Mouse (Mus musculus) left cerebral cortex, adult 18-20 months (tissue): ENCODE data around the gene Eddm3b. TPM values are rescaled to one million over a fixed set of nuclear protein-coding genes. Genes with fewer than 3 reads are reported as not detected.
A peak's percentile ranks its signal among the peaks of the same experiment; 100 is the strongest.

Experiments used
- DNase-seq, 2 experiments: peaks; one replicate each; pipeline ENCODE4 v3.0.0; 2021 to 2022; ENCODE audit warnings: low spot score in 2 of 2, mixed read lengths in 1 of 2
- total RNA-seq, 2 experiments: library from RNA; stranded (reverse); gene quantifications; 2 replicates each; pipeline ENCODE4 v1.2.3; 2021

The Eddm3b gene
- total RNA-seq, 2 experiments from 2014 or later = not detected

DNA sequence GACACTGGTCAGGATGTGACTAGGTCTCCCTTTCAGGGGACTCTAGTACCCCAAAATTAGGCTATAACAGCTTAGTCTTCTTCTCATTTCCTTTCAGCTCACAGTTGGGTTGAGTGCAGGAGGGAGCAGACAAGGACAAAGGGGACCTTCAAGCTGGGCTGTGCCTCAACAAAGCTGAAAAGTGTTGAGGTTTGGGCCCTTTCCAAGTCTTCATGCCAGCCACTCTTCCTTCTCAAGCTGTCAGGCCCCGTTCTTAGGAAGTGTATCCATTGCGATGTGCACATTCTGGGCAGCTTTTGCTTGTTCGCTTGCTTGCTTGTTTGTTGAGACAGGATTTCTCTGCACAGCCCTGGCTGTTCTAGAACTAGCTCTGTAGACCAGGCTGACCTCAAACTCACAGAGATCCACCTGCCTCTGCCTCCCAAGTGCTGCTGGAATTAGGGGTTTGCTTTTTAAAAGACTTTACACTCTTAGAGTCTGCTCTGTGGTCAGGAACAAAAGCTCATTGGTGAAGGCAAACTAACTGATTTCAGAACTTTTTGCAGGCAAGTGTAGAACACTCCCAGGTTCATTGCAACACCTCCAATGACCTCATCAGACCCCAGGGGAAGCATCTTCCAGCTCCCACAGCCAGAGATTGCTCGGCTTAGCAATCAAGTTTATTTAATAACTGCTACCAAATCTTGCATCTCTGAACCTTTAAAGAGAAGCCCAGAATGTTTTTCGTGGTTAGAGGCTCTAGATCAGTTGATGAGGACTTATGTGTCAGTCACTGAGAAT is 19.9 kb upstream of the Eddm3b start:
- no peak for DNase-seq

DNA sequence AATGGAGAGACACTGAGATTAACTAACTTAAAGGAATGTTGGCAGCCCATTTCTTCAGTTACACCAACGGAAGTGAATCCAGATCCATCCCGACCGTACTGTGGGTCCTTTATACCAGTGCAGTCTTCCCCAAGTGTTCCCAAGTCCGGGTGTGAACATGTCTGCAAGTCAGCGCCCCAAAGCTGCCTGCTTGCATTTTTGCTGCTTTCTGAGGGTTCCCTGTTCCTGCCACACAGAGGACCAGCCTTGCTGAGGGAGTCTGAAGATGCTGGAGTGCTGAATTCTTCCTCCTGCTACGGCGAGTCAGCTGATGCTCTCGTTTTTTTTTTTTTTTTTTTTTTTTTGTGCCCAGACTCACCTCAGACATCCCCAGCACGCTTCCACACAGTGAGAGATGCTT is 19.3 kb upstream of the Eddm3b start:
- DNase-seq = no peak

DNA sequence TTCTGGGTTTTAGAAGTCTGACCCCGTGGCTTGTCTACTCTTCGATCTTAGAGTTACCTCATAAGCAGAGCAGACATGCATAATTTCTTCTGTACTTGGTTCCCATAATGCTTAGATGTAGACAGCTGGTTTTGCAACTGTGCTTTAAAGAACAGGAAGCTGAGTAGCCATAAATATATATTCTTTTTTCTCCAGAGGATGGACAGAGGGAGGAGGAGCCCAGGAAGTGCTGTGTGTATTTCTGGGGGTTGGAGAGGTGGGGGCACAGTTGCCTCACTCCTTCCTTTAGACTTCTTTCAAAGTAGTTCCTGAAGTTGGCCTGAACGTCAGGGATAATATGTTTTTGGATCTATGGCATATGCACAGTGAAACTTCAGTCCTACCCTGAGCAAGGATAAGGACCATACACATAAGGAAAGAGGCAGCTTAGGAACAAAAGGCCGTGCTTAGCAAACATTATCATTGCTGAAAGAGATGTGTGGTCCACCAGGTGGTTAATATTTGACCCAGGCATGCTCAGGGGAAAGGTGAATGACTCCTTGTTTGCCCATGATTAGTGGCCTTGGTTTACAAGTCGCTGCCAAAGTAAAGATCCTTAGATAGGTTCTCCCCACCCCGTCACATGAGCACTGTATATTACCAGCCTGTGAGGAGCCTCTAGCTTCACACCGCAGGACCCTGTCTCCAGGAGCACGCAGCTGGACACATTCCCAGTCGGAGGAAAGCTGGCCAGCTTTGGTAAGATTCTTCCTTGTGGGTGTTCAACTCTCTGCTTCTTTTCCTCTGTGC is 18.3 kb upstream of the Eddm3b start:
- DNase-seq = peak in 1 of 2 experiments; percentile 16

DNA sequence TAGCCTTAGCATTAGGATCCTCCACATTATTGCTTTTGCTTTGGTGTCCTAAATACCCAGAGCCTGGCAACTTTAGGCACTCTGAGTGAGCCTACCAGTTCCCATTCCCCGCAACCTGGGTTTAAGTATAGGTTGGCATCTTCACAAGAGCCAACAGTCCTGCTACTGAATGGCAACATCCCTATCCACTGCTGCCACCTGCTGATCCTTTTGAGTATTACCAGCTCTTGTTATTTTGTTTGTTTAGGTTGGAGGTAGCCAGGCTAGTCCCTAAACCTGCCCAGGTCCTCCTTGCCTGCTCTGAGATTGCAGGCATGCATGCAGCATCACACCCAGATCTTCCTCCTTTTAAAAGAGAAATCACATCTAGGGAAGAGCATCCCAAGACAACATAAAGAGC is 15.9 kb upstream of the Eddm3b start:
- peak; percentile 86 to 88 for DNase-seq

DNA sequence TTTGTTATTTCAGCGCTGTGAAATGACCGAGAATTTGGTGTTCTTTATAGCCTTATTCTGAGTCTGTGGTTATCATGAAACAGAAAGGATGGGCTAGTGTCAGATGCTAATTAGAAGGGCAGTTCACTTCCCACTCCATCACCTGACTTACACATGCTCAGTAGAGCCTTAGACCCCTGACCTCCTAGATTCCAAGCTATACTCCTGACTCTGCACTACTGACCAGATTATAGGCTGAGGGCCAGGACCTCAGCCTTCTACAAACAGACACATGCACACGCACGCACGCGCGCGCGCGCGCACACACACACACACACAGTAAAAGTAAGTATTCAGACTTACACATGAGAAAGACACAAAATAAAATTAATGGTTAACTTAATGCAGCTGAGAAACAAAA is 15.3 kb upstream of the Eddm3b start:
- DNase-seq = no peak

DNA sequence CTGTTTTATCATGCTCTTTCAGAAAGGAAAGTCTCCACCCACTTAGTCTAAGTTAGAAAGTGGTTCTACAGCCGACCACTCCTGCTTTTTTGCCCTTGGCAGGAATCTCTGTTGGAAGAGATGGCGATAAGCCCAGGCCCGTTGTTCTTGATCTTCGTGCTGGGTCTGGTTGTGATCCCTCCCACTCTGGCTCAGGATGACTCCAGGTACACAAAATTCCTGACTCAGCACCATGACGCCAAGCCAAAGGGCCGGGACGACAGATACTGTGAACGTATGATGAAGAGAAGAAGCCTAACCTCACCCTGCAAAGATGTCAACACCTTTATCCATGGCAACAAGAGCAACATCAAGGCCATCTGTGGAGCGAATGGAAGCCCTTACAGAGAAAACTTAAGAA is 12.9 kb upstream of the Eddm3b start:
- DNase-seq = no peak

DNA sequence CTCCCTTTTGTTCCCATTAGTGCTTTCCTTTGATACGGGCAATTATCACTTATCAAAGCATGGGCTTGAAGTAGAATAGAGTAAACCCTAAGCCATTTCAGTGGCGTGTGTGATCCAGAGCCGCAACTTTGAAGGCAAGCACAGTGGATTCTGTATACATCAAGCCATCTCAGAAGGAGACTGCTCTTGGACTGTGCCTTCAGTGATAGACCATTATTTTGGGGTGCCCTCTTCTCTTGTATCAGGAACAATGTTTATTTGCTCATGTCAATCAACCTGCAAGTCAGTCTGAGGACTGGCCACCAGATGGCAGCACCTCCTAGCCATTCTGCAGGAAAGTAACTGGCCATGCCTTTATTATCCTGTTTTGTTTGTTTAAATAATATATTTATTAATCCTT is 11.0 kb upstream of the Eddm3b start:
- DNase-seq = peak; percentile 68 to 84

DNA sequence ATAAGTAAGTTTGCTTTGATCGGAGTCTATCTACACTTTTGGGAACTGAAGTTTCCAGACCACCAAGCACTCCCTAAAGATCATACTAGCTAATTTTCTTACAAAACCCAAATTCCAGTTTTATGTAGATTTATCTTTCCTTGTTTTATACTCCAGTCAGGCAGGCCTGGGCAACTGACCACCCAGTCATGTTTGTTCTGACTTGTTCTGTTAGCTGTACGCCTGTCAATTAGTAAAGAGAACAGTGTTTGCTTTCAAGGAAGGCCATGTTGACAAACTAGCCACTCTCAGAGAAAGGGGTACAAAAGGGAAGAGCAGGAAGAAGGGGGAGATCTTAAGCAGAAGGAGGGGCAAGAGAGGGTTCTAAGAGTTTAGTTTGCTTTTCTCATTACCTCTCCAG is 9.9 kb upstream of the Eddm3b start:
- no peak for DNase-seq

DNA sequence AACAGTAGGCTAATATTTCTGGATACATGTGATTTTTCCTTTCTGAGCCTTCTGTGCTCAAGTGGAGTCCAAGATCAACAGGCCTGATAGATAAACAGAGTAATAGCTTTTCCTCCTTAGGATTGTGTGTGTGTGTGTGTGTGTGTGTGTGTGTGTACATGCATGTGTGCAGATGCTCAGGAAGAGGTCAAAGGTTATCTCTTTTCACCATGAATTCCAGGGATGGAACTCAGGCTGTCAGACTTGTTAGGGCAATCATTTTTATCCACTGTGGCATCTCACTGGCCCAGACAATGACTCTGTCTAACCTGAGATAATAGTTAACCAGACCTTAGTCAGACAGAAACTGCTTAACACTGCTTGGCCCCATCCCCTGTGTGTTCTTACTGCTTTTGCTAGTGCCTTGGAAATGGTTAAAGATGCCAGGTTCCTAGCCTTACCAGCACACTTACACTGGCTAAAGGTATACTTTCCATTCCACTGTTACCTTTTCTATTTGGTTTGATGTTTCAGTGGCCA is 7.7 kb upstream of the Eddm3b start:
- no peak for DNase-seq

DNA sequence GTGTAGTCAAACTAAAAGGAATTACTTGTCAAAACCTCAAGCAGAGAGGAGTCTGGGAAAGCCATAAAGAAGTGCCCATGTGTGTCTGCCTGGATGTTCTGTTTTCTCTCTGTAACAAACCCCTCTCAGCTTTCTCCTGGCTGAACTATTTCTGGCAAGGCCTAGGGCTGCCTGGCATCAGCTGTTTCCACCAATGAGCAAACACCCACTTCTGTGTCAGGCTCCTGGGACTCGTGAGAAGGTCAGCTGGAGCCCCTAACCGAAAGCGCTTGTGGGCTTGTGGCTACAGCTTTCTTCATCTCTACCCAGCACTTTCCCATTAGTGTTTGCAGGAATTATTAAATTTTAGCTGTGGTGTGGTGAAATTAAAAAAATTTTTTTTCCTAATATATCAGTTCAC is 2.3 kb upstream of the Eddm3b start:
- no peak for DNase-seq

DNA sequence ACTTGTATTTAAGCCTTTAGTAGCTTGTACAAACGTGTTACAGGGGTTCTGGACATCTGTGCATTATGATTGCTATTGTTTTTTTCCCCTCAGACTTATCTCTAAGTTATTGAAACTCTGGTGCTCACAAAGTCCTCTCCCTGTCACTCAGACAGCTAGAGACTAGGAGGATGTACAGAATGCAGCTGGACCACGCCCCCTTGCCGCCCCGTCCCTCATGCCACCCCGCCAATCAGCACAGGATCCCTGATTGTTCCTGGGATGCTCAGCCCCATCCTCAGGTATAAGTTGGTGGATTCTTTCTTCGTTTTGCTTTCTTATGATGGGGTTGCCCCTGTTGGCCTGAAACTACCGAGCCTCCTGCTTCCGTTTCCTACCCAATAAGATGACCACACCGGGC is 750 bp upstream of the Eddm3b start:
- DNase-seq = no peak

DNA sequence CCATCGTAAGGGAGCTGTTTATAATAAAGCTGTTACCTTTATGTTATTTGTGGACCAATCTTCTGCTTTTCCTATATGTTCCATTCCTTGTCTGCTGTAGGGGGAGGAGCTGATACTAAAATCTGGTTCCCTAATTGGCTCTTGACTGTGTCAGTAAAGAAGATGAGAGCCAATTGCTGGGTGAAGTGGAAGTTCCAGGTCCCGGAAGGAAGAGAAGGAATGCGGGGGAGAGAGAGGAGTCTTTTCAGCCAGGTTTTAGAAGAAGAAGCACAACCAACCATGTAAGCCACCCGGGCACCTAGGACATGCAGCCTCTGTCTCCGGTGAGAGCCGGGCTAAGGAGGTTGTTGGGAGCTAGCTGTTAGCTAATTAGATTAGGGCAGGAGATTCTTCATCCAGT is 11.5 kb downstream of the Eddm3b start:
- no peak for DNase-seq

DNA sequence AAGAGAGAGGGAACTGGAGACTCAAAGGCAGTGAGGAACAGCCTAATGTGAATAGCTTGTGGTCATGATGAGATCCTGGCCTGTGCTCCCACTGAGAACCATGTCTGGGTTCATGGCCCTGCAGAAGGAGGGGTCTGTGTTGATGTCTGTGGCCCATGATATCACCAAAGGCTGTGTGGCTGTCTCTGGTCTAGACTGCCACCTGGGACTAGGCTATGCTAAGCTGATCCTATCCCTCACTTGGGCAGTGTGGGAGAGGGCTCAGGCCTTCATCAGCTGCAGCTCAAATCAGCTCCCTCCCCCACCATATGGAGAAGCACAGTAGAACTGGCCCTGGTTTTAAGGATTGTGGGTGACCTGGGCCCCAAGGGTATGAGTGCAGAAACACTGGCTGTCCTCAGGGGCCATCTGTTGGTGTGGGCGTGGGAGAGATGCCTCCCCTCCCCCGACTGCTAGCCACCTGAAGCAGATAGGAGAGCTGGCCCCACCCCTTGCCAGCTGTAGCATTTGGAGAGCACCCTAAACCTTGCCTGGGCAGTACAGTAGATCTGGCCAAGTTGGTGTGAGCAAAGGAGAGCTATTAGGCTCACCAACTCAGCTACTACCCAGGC is 13.5 kb downstream of the Eddm3b start:
- DNase-seq = no peak

DNA sequence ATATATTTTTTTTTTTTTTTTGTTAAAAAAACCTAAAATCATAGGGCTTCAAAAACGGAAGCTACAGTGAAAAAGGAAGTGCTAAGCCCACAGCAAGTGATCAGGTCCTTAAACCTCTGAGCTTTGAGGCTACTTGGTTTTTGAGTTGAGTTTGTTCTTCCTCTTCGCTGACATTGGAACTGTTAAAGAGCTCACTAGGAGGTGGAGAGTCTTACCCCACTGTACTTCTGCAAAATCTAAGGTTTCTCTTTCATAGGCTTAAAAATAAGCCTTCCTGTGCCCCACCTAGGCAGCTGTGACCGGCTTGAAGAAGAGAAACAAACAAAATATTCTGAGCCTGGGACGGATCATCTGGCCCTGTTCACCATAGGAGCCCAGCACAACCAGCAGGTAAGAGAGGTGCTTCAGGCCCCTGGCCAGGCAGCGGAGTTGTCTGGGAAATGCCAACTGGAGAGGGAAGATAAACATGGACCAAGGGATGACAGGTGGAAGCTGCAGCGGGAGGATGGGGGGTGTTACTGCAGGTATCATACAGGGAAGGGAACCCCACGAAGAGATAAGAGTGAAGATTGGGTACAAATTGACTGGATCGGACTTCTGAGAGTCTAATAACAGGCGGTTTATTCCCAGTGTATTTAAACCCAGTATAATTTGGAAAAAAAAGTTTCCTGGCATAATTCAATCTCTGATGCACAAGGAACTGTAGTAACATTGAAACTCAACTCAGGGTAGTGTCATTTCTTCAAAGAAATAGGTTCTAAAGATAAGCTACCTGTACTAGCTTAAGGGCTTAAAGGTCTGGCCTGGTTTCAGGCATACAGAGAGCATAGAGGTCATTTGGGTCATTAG is 14.8 kb downstream of the Eddm3b start:
- no peak for DNase-seq

DNA sequence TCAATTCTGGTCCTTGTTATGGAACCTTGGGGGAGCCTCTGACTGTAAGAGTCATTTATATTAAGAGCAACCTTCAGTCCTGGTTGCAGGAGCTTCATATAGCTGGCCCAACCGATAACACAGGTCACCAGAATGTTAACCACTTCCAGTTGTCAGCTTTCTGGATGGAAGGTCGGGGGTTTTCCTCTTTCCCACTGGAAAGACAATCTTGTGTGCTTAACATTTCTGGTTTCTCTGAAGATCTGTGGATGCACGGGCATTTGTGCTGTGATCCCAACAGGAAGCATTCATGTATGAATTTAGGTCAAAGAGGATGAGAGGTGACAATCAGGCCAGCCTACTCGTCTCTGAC is 15.4 kb downstream of the Eddm3b start:
- DNase-seq = no peak

DNA sequence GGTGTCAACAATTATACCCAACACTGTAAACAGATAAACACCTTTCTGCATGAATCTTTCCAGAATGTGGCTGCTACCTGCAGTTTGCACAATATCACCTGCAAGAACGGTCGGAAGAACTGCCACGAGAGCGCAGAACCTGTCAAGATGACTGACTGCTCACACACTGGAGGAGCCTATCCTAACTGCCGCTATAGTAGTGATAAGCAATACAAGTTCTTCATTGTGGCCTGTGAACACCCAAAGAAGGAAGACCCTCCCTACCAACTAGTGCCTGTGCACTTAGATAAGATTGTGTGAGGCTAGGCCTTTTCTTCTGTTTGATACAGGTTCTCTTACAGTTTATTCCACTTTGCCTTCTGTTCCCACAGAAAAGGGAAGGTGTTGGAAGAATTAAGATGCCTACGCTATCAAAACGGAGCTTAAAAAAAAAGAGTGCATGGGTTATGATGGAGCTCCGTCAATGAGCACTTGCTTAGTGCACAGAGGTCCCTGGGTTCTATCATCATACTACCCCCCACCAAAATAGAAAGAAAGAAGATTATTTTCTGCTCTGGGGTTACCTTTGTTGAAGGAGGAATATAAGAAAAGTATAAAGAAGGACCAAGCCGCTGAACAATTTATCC is 16.2 kb downstream of the Eddm3b start:
- no peak for DNase-seq

DNA sequence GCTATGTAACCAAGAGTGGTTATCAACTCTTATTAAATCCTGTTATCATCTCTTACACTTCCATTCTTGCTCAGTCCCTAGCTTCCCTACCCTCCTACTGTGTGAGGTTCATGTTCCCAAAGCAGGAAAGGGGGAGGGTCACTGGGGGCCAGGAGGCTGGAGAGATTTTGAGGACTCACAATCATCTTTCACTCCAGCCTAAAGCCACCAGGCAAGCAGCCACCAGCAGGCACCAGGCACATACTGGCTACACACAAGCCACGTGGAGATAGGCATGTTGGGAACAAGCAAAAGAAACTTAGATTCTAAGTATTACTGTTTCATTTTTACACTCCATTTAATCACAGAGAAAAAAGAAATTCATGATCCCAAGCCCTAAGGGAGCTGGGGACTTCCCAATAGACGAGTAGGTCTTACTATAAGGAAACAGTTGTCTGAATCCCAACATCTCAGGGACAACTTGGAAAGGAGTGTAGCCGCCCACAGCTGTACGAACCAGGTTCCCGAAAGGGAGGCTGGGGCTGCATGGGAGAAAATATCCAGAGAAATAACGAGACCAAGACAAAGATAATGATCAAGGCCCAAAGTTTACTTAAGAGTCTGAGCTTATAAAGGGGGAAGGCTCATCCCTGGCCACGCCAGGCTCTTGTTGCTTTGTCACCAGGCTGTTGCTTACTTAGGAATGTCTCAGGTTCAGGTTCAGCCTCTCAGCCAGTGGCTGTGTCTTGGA is 17.0 kb downstream of the Eddm3b start:
- no peak for DNase-seq

DNA sequence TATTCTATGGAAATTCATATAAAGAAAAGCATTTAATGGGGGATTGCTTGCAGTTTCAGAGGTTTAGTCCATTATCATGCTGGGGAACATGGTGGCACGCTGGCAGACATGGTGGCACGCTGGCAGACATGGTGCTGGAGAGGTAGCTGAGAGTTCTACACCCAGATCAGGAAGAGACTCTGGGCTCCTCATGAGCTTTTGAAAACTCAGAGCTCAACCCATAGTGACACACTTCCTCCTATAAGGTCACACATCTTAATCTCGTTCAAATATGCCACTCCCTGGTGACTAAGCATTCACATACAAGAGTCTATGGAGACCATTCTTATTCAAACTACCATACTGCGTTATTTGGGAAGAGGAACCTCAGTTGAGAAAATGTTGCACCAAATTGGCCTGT is 18.1 kb downstream of the Eddm3b start:
- DNase-seq = no peak

DNA sequence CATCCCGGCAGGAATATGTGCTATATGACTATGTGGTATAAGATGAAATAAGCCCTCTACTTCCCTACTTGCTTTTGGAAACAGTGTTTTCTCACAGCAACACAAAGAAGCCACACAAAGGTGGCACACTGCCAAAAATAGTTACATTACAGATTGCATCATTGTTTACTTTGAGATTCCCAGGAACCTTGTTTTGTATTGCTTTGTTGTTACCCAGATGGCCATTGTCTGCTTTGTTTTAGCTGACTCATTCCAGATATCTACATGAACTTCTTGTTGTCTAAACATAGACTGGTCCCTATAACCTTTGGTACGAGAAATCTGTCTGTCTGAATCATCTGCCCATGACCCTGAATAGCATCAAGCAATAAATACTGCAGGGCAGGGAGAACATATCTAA is 26.1 kb downstream of the Eddm3b start:
- no peak for DNase-seq

DNA sequence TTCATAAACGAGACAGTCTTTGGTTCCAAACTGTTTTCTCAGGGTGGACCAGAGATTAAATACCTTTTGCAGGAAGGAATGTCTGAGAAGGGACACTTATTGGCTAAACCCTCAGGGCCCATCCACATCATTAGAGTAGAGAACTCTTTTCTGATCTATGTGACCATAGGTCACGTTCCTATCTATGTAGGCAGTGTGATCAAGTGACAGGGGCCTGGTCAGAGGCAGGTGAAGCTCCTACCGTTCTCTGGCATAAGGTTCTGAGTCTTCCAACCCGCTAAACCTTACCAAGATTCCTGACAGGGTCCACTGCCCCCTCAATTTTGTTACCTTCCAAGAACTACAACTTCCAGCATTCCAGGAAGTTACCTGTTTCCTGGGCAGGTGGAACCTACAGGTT is 27.9 kb downstream of the Eddm3b start:
- DNase-seq = no peak
